Mouse (Mus musculus): ENCODE measurements around the gene Sertad2.

GRCm38 (mm10) chr11:20533231-20533630 is 9.8 kb upstream of the Sertad2 start:
- TF ChIP-seq CTCF (IDR thresholded peaks at IDR 0.05; ENCODE audit: borderline replicate concordance, extremely low read depth, insufficient read depth, insufficient read length), result no peak
- TF ChIP-seq POLR2A (IDR thresholded peaks at IDR 0.05; ENCODE audit: borderline replicate concordance, extremely low read depth, insufficient read depth, insufficient read length, poor library complexity, severe bottlenecking), result no peak
